Mouse (Mus musculus) heart, adult 2 months (tissue): Measurements from ENCODE around the gene Dnajb6.

ENCODE experiments used
- CTCF ChIP-seq: fragments of 200-600 bp; IDR thresholded peaks from 2 replicates; pipeline ENCODE4 v1.8.1; 2022; ENCODE audit warnings: antibody characterized with exemption, mild to moderate bottlenecking, moderate library complexity
- EP300 ChIP-seq: fragments of 200-500 bp; IDR thresholded peaks from 2 replicates; pipeline ENCODE4 v1.6.1; 2011; ENCODE audit warnings: low read depth, low read length, control low read depth; ENCODE audit not compliant: insufficient read depth
- POLR2A ChIP-seq: fragments of 200-500 bp; IDR thresholded peaks from 2 replicates; pipeline ENCODE4 v1.6.1; 2011; ENCODE audit warnings: mild to moderate bottlenecking, low read depth, low read length, control low read depth; ENCODE audit not compliant: insufficient read depth

DNA sequence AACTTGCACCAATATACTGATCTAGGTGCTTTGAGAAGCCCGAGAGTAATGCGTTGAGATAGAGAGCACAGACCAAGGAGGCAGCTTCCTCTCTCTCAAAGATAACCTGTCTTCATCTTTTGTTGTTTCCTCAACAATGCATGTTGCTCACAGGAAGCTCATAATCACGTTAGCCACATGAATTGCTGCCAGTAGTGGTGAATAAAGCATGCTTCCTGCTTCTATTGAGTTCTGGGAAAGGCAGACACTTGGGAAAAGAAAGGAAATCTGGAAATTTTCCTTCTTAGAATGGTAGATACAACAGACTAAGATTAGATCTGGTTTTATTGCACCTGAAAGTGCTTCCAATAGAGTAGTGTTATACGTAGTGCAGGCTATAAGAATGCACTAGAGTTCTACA lies 129.5 kb downstream of the Dnajb6 start:
- TF ChIP-seq CTCF, result no peak
- no peak for TF ChIP-seq POLR2A
- TF ChIP-seq EP300, result no peak
